Mouse (Mus musculus) neural tube, embryonic 15.5 days (tissue): ENCODE results near the gene Cela1. TPM values are rescaled to one million over a fixed set of nuclear protein-coding genes. Genes with fewer than 3 reads are reported as not detected.
A peak's percentile ranks its signal among the peaks of the same experiment; 100 is the strongest.

Experiments used
- ATAC-seq: fragments of 200-750 bp; cut with Nextera tagmentation; 2 replicates; pipeline ENCODE4 v1.8.0; 2017; ENCODE audit warnings: mild to moderate bottlenecking, moderate TSS enrichment, moderate library complexity; ENCODE audit not compliant: low FRiP score
- H3K27ac ChIP-seq: fragments of 300-500 bp; sonication (generic); replicated peaks from 2 replicates; pipeline ENCODE4 v1.5.1; 2015; ENCODE audit warnings: mild to moderate bottlenecking, inconsistent platforms
- H3K27me3 ChIP-seq: fragments of 300-500 bp; sonication (generic); replicated peaks from 2 replicates; pipeline ENCODE4 v1.6.1; 2015; ENCODE audit warnings: inconsistent platforms
- H3K36me3 ChIP-seq: fragments of 300-500 bp; sonication (generic); 2 replicates; pipeline ENCODE4 v1.6.1; 2015; ENCODE audit warnings: inconsistent platforms
- H3K4me1 ChIP-seq: fragments of 300-500 bp; sonication (generic); 2 replicates; pipeline ENCODE4 v1.6.1; 2015; ENCODE audit warnings: inconsistent platforms
- H3K4me2 ChIP-seq: fragments of 300-500 bp; sonication (generic); 2 replicates; pipeline ENCODE4 v1.6.1; 2015; ENCODE audit warnings: inconsistent platforms, mild to moderate bottlenecking, moderate library complexity
- H3K4me3 ChIP-seq: fragments of 300-500 bp; sonication (generic); replicated peaks from 2 replicates; pipeline ENCODE4 v1.5.1; 2015; ENCODE audit warnings: mild to moderate bottlenecking, inconsistent platforms
- H3K9ac ChIP-seq: fragments of 300-500 bp; sonication (generic); replicated peaks from 2 replicates; pipeline ENCODE4 v1.6.1; 2015; ENCODE audit warnings: mild to moderate bottlenecking, inconsistent platforms
- H3K9me3 ChIP-seq: fragments of 300-500 bp; sonication (generic); replicated peaks from 2 replicates; pipeline ENCODE4 v1.6.1; 2016; ENCODE audit warnings: inconsistent platforms
- WGBS: fragments of 180-500 bp; shearing (Covaris S2); methylation state at CpG from one replicate; pipeline ENCODE4 v1.1.7; 2015; ENCODE audit warnings: mixed read lengths; 5-methylcytosine and 5-hydroxymethylcytosine counted together
- polyA plus RNA-seq: library from polyadenylated mRNA; unstranded; fragments of >200 nt; fragmentation: Nextera tagmentation; extraction: Ambion mirVana; gene quantifications from 2 replicates; pipeline ENCODE4 v1.2.1, GENCODE M21; 2015

Gene Cela1
- polyA plus RNA-seq, 1 experiment from 2014 or later, result 3.1 TPM

GRCm38 (mm10) chr15:100703913-100704312 is 16.2 kb upstream of the Cela1 start:
- 0 out of 2 replicates have a peak, but pooled peaks cover 4% of the 10 kb centered on the region for H3K4me1 ChIP-seq
- 12% methylated on average over 17 of the region's 17 CpGs for WGBS
- H3K27me3 ChIP-seq, result peaks cover 20% of the 10 kb centered on the region
- no peaks in the 10 kb centered on the region for H3K36me3 ChIP-seq
- no peak for ATAC-seq
- no peak overlapping the region for H3K4me3 ChIP-seq
- H3K27ac ChIP-seq, result no peak overlapping the region
- H3K9ac ChIP-seq, result no peak overlapping the region
- H3K9me3 ChIP-seq, result no peaks in the 10 kb centered on the region
- peak overlapping the region; percentile 40 for H3K4me2 ChIP-seq

DNA sequence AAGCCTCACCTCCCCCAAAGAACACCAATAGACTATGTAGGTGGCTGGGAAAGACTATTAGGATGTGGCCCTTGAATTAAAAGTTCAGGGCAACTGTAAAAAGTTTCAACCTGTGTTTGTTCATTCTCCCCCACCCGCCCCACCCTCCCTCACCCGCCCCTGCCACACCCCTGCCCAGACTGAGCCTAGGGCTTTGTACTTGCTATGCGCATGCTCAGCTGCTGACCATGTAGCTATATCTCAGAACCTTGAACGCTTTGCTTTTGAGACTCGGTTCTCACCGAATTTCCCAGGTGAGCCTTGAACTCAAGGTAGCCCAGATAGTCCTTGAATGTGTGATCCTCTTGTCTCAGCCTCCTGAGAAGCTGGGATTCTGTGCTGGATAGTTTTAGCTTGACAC is 14.1 kb upstream of the Cela1 start:
- WGBS, result 79% methylated on average over 6 of the region's 6 CpGs
- Histone ChIP-seq H3K36me3 (no peaks in the 10 kb centered on the region), H3K9me3 (no peaks in the 10 kb centered on the region), H3K4me2 (no peak overlapping the region), H3K9ac (no peak overlapping the region), H3K4me1 (0 out of 2 replicates have a peak, but pooled peaks cover 4% of the 10 kb centered on the region), H3K27me3 (peaks cover 20% of the 10 kb centered on the region), H3K4me3 (no peak overlapping the region), H3K27ac (no peak overlapping the region)
- no peak for ATAC-seq

- H3K4me1 ChIP-seq, result 0 out of 2 replicates have a peak, but pooled peaks cover 4% of the 10 kb centered on the region
- no peaks in the 10 kb centered on the region for H3K36me3 ChIP-seq
- H3K4me2 ChIP-seq, result no peak overlapping the region
- H3K27ac ChIP-seq, result no peak overlapping the region
- H3K9me3 ChIP-seq, result no peaks in the 10 kb centered on the region
- no peak overlapping the region for H3K9ac ChIP-seq
- peaks cover 20% of the 10 kb centered on the region for H3K27me3 ChIP-seq
- no peak for ATAC-seq
- H3K4me3 ChIP-seq, result no peak overlapping the region
- 74% methylated on average over 10 of the region's 10 CpGs for WGBS
Observed at GRCm38 (mm10) chr15:100701108-100701507, 13.4 kb upstream of the Cela1 start.

- Histone ChIP-seq H3K9ac (no peak overlapping the region), H3K36me3 (no peaks in the 10 kb centered on the region), H3K27ac (no peak overlapping the region), H3K9me3 (no peaks in the 10 kb centered on the region), H3K4me3 (no peak overlapping the region), H3K4me2 (no peak overlapping the region), H3K4me1 (0 out of 2 replicates have a peak, but pooled peaks cover 4% of the 10 kb centered on the region), H3K27me3 (peaks cover 20% of the 10 kb centered on the region)
- no peak for ATAC-seq
- 79% methylated on average over 5 of the region's 5 CpGs for WGBS
Observed at GRCm38 (mm10) chr15:100700424-100700823, 12.7 kb upstream of the Cela1 start.

- 0 out of 2 replicates have a peak, but pooled peaks cover 4% of the 10 kb centered on the region for H3K4me1 ChIP-seq
- no peak overlapping the region for H3K27ac ChIP-seq
- no peak overlapping the region for H3K4me2 ChIP-seq
- no peak for ATAC-seq
- no peaks in the 10 kb centered on the region for H3K9me3 ChIP-seq
- peaks cover 14% of the 10 kb centered on the region for H3K27me3 ChIP-seq
- H3K9ac ChIP-seq, result no peak overlapping the region
- H3K36me3 ChIP-seq, result no peaks in the 10 kb centered on the region
- 74% methylated on average over 6 of the region's 6 CpGs for WGBS
- no peak overlapping the region for H3K4me3 ChIP-seq
Observed at GRCm38 (mm10) chr15:100699386-100699785, 11.7 kb upstream of the Cela1 start.

GRCm38 (mm10) chr15:100698078-100698477 is 10.4 kb upstream of the Cela1 start:
- Histone ChIP-seq H3K4me1 (no peaks in the 10 kb centered on the region), H3K36me3 (no peaks in the 10 kb centered on the region), H3K9me3 (no peaks in the 10 kb centered on the region), H3K27ac (no peak overlapping the region), H3K4me3 (no peak overlapping the region), H3K9ac (no peak overlapping the region), H3K4me2 (no peak overlapping the region), H3K27me3 (0 out of 2 replicates have a peak, but pooled peaks cover 1% of the 10 kb centered on the region)
- WGBS, result 87% methylated on average over 10 of the region's 10 CpGs
- ATAC-seq, result no peak

DNA sequence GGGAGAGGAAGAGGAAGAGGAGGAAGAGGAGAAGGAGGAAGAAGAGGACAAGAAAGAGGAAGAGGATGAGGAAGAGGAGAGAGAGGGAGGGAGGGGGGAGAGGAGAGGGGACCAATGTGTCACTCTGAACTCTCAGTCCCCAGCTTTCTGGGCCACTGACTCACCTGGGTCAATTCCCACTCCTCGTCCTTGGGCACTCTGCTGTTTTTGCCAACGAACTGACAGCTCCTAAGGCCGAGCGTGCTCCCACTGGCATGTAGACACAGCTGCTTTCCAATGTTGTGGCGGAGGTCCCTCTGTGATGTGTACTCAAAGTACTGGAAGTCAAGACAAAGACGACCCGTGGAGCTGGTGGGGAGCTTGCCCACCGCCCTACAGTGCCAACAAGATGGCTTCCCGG is 6.7 kb upstream of the Cela1 start:
- Histone ChIP-seq H3K4me3 (no peak overlapping the region), H3K4me2 (no peak overlapping the region), H3K36me3 (no peaks in the 10 kb centered on the region), H3K27me3 (no peaks in the 10 kb centered on the region), H3K27ac (no peak overlapping the region), H3K4me1 (no peaks in the 10 kb centered on the region), H3K9me3 (no peaks in the 10 kb centered on the region), H3K9ac (no peak overlapping the region)
- ATAC-seq, result no peak
- WGBS, result 88% methylated on average over 9 of the region's 9 CpGs

DNA sequence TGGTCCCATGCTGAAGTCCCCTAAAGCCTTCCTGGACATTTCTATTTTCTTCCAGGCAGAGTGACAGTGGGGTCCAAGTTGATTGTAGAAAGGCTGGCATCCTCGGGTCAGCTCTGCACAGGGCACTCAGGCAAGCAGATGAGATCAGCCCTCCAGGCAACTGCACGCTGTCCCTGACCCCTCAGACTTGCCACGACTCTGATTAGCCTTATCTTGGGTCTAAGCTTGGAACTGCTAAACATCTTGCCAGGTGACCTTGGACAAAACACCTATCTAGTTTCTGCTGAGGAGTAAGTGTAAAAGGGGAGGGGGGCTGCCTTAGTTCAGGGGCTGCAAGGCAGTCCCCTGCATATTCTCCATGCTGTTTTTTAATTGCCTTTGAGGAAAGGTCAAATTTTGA is 4.3 kb upstream of the Cela1 start:
- Histone ChIP-seq H3K9ac (no peak overlapping the region), H3K27ac (no peak overlapping the region), H3K9me3 (no peaks in the 10 kb centered on the region), H3K36me3 (no peaks in the 10 kb centered on the region), H3K4me1 (peaks cover 6% of the 10 kb centered on the region), H3K4me2 (no peak overlapping the region), H3K4me3 (no peak overlapping the region), H3K27me3 (no peaks in the 10 kb centered on the region)
- no peak for ATAC-seq
- WGBS, result 81% methylated on average over 3 of the region's 3 CpGs

DNA sequence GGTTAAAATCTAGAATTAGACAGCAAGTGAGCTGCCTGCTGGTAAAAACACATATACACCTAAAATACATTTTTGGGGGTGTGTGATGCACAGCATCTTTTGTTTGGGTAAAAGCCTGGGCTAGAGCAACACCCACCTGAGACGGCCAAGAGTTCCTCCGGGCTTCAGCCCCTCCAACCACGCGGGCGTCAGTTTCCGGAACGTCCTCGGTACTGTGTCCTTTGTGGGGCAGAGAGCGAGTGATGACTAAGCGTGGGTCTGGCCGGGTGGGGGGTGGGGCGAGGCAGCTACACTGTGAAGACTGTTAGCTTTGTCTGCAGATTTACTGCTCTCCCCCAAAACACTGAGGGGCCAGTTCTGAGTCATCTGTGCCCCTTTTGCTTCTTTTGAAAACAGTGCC is 732 bp downstream of the Cela1 start:
- Histone ChIP-seq H3K9ac (no peak overlapping the region), H3K4me3 (no peak overlapping the region), H3K9me3 (no peaks in the 10 kb centered on the region), H3K36me3 (no peaks in the 10 kb centered on the region), H3K4me2 (peak overlapping the region; percentile 20; the same call in 1 of the 2 replicates), H3K27me3 (no peaks in the 10 kb centered on the region), H3K27ac (no peak overlapping the region), H3K4me1 (peaks cover 8% of the 10 kb centered on the region)
- WGBS, result 31% methylated on average over 12 of the region's 12 CpGs
- no peak for ATAC-seq

GRCm38 (mm10) chr15:100686434-100686833 is 1.3 kb downstream of the Cela1 start:
- WGBS, result 76% methylated on average over 6 of the region's 6 CpGs
- H3K4me1 ChIP-seq, result peaks cover 8% of the 10 kb centered on the region
- H3K4me3 ChIP-seq, result no peak overlapping the region
- no peaks in the 10 kb centered on the region for H3K27me3 ChIP-seq
- no peaks in the 10 kb centered on the region for H3K9me3 ChIP-seq
- no peak overlapping the region for H3K9ac ChIP-seq
- no peaks in the 10 kb centered on the region for H3K36me3 ChIP-seq
- no peak for ATAC-seq
- no peak overlapping the region for H3K27ac ChIP-seq
- no peak overlapping the region for H3K4me2 ChIP-seq

- 92% methylated on average over 8 of the region's 8 CpGs for WGBS
- Histone ChIP-seq H3K4me2 (no peak overlapping the region), H3K27me3 (no peaks in the 10 kb centered on the region), H3K27ac (no peak overlapping the region), H3K9me3 (no peaks in the 10 kb centered on the region), H3K9ac (no peak overlapping the region), H3K4me3 (no peak overlapping the region), H3K36me3 (no peaks in the 10 kb centered on the region), H3K4me1 (peaks cover 8% of the 10 kb centered on the region)
- ATAC-seq, result no peak
Observed at GRCm38 (mm10) chr15:100685849-100686248, 1.9 kb downstream of the Cela1 start.

- Histone ChIP-seq H3K27ac (no peak overlapping the region), H3K36me3 (no peaks in the 10 kb centered on the region), H3K4me2 (no peak overlapping the region), H3K9me3 (no peaks in the 10 kb centered on the region), H3K27me3 (no peaks in the 10 kb centered on the region), H3K4me3 (no peak overlapping the region), H3K9ac (no peak overlapping the region), H3K4me1 (peaks cover 8% of the 10 kb centered on the region)
- ATAC-seq, result no peak
- 21% methylated on average over 13 of the region's 13 CpGs for WGBS
Observed at GRCm38 (mm10) chr15:100685255-100685654, 2.5 kb downstream of the Cela1 start.

DNA sequence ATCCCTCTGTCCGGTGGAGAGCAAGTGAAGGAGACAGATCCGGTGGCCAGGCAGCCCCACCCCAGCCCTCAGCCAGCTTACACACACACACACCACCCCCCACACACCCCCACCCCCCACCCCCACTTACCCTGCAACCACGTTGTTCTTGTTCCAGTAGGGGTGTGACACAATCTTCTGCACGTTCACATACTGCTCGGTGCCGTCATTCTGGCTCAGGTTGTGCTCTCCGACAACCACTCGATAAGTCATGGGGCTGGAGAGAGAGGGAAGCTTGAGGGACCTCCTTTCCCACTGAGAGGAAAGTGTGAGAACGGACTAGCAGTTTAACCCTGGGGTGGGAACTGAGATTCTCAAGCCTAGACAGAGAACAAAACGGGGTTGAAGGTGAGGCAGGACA is 3.3 kb downstream of the Cela1 start:
- H3K9me3 ChIP-seq, result no peaks in the 10 kb centered on the region
- no peak overlapping the region for H3K9ac ChIP-seq
- no peak overlapping the region for H3K4me2 ChIP-seq
- no peaks in the 10 kb centered on the region for H3K36me3 ChIP-seq
- no peaks in the 10 kb centered on the region for H3K27me3 ChIP-seq
- ATAC-seq, result no peak
- H3K4me1 ChIP-seq, result peaks cover 8% of the 10 kb centered on the region
- H3K27ac ChIP-seq, result no peak overlapping the region
- H3K4me3 ChIP-seq, result no peak overlapping the region
- WGBS, result 60% methylated on average over 10 of the region's 10 CpGs
